Mouse (Mus musculus) heart, postnatal 0 days (tissue): ENCODE data around the gene Pcbp4.

Source experiments
- CTCF ChIP-seq: IDR thresholded peaks from 2 replicates; pipeline ENCODE4 v1.5.1; 2016; ENCODE audit warnings: antibody characterized with exemption, control low read depth, low read depth
- EP300 ChIP-seq: IDR thresholded peaks from 2 replicates; pipeline ENCODE4 v1.6.1; 2016; ENCODE audit warnings: antibody characterized with exemption, low read depth

- TF ChIP-seq CTCF = no peak
- no peak for TF ChIP-seq EP300
These were observed 31.8 kb upstream of the Pcbp4 start for GRCm38 (mm10) chr9:106421033-106421864.
